Mouse (Mus musculus) heart, adult 2 months (tissue): ENCODE measurements around the gene Crim1.

Experiments
- CTCF ChIP-seq: fragments of 200-600 bp; IDR thresholded peaks from 2 replicates; pipeline ENCODE4 v1.8.1; 2022; ENCODE audit warnings: antibody characterized with exemption, mild to moderate bottlenecking, moderate library complexity
- EP300 ChIP-seq: fragments of 200-500 bp; IDR thresholded peaks from 2 replicates; pipeline ENCODE4 v1.6.1; 2011; ENCODE audit warnings: low read depth, low read length, control low read depth; ENCODE audit not compliant: insufficient read depth
- POLR2A ChIP-seq: fragments of 200-500 bp; IDR thresholded peaks from 2 replicates; pipeline ENCODE4 v1.6.1; 2011; ENCODE audit warnings: mild to moderate bottlenecking, low read depth, low read length, control low read depth; ENCODE audit not compliant: insufficient read depth

- no peak for TF ChIP-seq EP300
- TF ChIP-seq POLR2A: no peak
- no peak for TF ChIP-seq CTCF
These were observed 92.3 kb downstream of the Crim1 start for GRCm38 (mm10) chr17:78292301-78292700.
